Mouse (Mus musculus): ENCODE data around the gene Plbd2.
"Not testable (repeated sequence)": the region's sequence is repeated elsewhere in the genome, so short reads cannot be mapped to it uniquely, and the experiment has no call there.

Gene Plbd2

DNA sequence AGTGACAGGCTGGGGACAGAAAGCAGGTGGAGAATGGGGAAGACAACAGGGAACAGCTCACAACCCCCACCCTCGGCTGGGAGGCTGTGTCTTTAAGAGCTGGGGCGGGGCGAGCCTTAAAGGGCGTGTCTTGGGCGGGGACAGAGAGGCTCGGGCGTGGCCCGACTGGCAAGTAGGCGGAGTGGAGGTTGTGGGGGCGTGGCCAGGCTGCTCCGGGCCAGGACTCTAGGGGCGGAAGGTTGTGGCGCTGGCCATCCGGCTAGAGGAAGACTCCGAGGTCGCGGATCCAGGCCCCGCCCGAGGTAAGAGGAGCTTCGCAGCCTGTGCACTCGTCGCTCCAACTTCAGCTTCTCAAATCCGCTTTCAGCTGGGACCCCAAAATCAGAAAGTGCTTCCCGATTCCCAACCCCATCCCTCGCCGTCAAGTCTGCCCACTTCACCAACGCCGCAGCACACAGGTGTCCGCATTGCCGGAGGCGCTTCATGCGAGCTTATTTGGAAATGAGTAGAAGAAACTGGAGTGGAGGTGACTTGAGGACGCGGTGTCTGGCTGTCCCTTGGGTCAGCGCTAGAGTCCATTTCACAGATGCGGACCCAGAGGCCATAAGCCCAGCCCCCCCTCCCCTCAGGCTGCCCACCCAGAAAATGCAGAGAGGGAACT lies 7.7 kb upstream of the Plbd2 start, which contains the start of gene Slc8b1:
Slc8b1 (plus strand) TSS at position 187 of the 661 bp plus-strand sequence.
- DNase-seq (ENCODE audit: low read depth, low spot score): peak; percentile 94

DNA sequence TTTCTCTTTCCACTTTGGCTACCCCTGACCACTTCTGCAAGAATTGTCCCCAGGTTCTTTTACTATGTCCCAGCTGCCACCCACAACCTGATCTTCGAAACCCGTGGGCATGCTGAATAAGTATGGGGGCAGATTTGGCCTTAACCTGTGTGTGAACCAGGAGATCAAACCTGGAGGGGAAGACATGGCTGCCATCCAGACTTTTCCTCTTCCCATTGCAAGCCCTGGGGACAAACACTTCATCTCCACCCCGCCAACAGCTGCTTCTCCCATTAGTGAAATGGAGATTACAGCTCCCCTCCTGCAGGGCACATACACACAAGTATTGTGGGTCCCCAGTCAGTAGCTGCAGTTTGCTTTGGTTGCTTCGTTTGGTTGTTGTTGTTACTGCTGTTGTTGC lies 3.9 kb upstream of the Plbd2 start:
- no peak for DNase-seq (ENCODE audit: low read depth, low spot score)

DNA sequence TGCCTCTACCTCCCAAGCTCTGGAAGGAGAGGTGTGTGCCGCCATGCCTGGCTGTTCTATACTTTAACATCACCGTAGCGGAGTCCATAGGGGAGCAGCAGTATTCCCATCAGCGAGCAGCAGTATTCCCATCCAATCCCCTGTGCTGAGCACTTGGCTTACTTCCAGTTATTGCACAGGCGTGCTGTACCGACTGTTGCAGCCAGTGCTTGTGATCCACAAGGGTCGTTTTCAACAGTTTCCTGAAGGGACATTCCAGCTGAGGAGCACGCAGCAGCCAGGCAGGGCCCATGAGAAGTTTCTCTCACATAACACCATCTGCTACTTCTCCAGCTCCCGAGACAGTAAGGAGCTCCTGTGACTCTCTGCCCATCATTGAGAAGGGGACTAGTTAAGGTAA lies 3.1 kb upstream of the Plbd2 start:
- no peak for DNase-seq (ENCODE audit: low read depth, low spot score)

DNA sequence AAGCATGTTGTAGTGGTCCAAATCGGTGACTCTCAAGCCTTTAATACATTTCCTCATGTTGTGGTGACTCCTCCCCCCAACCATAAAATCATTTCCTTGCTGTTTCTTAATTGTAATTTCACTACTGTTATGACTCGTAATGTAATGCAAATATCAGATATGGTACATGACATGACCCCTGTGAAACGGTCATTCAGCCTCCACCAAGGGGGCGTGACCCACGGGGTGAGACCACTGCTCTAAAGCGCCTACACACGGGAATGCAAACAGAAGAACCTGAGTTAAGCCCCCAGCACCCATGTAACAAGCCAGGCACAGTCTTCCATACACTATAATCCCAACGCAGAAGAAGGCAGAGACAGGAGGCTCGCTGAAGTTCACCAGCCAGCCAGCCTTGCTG lies 2.4 kb upstream of the Plbd2 start:
- DNase-seq (ENCODE audit: low read depth, low spot score): no peak

DNA sequence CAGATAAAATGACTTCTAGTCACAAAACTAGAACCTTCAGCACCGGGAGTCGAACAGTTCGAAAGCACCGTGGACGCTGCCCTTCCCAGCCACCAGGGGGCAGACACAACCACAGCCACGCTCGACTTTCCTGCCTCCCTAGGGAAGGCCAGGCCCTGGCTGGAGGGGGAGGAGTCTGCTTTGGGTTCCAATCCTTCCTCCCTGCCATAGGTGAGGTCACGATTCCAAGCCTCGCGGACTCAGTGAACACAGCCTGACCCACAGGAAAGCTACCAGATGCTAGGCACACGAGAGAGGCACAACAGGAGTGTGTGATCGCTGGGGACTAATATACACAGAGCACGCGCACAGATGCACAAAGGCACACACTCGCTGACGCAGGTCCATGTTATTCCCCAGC lies 1.9 kb upstream of the Plbd2 start:
- DNase-seq (ENCODE audit: low read depth, low spot score): peak; percentile 97

DNA sequence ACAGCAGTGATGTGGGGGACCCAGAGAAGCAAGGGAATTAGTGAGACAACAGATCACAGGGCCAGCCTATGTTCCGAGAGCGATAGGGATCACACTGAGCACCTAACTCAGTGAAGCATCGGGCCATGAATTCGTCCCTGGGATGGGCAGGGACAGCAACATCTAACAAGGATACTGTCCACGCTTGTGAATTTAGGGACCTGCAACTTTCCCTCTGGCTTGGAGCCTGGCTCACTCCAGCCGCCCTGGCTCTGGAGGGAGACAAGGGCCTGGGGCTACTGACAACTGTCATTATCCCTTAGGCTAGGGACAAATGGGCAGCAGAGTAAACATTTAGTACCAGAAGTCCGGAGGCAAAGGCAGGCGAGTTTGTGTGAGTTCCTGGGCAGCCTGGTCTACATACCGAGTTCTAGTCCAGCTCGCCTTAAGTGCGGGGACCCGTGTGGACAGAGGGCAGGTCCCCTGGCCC lies 716 bp downstream of the Plbd2 start:
- DNase-seq (ENCODE audit: low read depth, low spot score): peak; percentile 66

DNA sequence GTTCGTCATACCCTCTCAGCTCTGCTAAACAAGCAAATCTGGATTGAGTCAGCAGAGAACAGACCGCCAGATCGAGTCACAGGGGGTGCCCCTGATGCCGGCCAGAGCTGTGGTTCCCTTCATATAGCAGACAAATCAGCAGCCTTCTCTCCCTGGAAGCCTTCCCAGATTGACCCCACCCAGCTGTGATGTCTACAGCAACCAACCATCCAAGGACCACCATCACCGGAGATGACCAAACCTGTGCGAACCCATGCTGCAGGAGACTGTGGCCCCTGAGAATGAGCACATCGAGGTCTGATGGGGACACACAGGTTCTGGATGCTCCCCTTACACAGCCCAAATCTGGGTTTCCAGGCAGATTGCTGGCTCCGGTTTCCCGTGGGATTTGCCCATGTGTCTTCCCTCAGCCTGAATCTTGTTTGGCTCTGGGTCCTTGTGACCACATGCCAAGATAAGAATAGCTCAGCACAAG lies 1.2 kb downstream of the Plbd2 start:
- DNase-seq (ENCODE audit: low read depth, low spot score): peak; percentile 86

DNA sequence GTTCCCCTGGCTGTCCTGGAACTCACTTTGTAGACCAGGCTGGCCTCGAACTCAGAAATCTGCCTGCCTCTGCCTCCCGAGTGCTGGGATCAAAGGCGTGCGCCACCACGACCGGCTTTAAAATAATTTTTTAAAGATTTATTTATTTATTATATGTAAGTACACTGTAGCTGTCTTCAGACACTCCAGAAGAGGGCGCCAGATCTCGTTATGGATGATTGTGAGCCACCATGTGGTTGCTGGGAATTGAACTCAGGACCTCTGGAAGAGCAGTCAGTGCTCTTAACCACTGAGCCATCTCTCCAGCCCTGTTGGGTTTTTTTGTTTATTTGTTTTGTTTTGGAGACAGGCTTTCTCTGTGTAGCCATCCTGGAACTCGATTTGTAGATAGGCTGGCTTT lies 2.8 kb downstream of the Plbd2 start:
- not testable (repeated sequence) for DNase-seq (ENCODE audit: low read depth, low spot score)

DNA sequence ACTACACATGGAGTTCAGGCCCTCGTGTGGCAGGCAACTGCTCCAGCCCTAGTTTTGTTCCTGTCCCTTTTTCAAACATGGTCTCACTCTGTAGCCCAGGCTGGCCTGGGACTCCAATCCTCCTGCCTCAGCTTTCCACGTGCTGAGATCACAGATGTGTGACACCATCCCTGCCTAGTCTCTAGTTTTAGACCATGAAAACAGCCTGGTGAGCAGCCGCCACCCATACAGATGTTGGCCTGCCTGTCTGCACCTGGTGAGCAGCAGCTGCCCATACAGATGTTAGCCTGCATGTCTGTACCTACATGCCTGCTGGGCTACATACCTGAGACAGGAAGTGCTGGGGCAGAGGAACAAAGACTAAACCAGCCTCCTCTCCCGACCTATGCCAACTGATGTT lies 4.2 kb downstream of the Plbd2 start:
- DNase-seq (ENCODE audit: low read depth, low spot score): no peak

DNA sequence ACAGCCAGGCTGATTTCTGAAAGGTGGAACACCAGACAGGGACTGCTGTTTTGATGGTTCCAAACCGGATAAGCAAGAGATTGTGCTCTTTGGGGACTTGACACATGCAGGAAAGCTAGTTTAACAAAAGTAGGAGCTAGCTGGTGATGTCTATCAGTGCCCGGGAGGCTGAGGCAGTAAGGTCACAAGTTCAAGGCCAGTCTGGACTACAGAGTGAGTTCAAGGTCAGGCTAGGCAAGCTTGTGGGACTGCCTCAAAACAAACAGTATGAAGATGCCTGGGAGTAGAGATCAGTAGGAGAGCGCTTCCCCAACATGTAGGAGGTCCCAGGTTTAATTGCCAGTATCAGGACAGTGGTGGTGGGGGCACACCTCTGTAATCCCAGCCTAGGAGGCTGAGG lies 6.4 kb downstream of the Plbd2 start:
- DNase-seq (ENCODE audit: low read depth, low spot score): no peak

DNA sequence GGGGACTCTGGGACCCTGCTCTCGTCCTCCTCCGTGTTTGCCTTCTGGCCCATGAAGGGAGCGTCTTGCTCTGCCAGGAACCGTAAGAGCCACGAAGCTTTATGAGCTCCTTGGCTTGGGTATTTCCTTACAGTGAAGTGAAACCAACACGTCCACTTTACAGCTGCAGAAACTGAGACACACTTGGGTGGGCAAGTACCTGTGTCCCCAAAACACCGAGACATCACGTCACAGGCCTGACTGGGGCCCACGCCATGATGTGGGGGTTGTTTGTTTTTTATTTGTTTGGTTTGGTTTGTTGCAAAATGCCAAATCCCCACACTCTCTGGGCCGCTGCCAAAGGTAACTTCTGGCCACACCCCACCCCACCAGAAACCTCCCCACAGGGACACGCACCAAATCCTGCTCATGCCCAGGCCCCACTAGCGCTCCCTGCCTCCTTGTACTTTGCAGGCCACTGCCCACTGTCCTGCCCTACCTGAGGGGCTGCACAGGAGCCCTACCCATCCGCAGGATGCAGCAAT lies 7.7 kb downstream of the Plbd2 start:
- DNase-seq (ENCODE audit: low read depth, low spot score): no peak

DNA sequence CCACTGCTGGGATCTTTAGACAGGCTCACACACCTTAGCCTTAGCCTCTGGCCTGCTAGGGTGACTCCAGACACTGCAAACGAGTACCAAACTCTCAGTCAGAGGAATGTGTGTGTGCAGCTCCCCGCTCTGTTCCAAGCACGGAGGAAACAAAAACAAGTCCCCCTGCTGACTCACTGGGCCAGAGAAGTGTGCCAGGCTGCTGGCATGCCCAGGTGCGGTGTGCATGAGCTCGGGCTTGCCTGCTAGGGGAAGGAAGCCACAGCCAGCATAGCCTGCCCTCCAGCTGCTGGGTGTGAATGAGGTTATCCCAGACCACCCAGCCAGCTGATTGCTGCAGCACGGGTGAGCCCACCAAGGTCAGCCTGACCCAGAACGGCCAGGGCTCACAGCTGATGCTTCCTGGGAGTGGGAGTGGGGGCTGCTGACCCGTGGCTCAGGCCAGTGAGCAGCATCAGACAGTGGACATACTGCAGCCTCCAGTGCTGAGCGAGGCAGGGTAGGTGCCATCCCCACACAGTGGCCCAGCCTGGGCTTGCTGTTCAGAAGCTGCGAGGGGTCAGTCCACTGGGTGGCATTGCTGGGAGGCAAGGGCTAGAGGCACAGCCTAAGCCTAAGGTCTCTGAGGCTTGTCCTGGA lies 8.2 kb downstream of the Plbd2 start:
- no peak for DNase-seq (ENCODE audit: low read depth, low spot score)

DNA sequence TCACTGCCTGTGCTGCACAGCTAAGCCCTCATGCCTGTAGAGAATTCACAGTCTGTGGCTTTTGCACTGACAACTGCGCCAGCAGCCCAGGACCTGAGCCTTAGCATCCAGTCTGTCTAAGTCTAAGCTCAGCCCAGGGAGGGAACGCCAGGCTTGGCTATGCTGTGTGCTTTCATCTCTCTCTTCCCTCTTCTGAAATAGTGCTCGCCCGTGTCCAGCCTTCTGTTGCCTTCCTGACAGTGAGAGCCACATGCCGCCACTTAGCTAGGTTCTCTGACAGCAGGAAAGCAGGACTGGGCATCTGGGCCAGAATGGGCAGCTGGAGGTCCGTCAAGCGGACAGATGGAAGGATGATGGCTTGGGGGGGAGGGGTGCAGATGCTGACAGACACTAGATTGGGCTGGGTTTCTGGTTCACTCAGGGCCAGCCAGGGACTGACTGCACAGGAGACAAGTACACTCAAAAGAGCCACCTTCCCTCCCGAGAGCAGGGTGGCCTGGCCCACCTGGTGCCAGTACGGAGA lies 9.5 kb downstream of the Plbd2 start:
- no peak for DNase-seq (ENCODE audit: low read depth, low spot score)

DNA sequence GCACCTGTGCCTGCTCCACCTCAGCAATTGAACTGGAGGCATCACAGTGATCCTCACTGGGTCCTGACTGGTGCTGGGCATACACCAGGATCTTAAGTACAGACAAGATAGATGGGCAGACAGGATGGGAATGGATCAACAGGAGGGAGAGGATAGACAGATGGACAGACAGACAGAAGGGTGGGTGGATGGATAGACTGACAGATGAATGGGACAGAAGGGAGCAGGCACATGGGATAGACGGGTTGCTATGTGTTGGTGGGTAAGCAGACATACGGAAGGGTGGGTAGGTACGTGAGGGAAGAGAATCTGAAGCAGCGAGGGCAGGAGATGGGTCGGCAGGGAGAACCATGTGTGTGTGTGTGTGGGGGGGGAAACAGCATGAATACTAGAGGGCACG lies 10.0 kb downstream of the Plbd2 start:
- no peak for DNase-seq (ENCODE audit: low read depth, low spot score)

DNA sequence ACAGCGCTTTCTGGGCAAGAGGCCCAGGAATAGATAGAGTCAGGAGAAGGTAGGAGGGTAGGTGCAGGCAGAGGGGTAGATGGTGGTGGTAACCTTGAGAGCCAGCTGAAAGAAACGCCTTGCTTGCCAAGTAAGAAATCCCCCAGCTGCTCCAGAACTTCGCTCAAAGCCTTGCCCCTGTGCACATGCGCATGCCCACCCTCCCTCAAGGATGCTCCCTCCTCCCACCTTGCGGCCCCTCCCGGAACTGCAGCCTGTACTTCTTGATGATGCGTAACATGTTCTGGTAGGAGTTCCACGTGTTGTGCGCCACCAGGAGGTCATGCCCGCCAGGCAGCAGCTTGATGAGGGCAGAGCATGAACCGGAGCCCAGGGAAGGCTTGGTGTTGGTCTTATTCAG lies 11.0 kb downstream of the Plbd2 start:
- no peak for DNase-seq (ENCODE audit: low read depth, low spot score)

DNA sequence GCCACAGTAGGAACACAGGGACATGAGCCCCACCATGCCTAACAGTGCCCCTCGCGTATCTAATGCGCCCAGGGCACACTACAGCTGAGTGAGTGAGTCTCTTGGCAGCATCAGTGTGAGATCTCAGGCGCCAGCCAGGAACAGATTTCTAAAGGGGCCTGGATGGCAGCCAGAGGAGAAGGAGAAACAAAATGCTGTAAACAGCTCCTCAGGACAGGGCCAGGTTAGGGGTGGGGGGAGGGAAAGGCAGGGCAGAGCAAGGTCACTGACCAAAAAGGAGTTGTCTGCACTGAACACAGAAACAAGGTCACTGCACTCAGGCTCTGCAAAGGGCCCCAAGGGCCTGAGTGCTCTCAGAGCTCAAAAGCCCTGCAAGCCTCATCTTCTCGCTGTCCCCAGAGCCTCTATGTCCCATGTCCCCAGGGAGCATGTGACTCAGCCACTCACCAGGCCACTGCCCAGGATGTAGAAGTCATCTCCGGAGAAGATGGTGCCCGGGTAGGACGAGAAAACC lies 12.7 kb downstream of the Plbd2 start:
- no peak for DNase-seq (ENCODE audit: low read depth, low spot score)

DNA sequence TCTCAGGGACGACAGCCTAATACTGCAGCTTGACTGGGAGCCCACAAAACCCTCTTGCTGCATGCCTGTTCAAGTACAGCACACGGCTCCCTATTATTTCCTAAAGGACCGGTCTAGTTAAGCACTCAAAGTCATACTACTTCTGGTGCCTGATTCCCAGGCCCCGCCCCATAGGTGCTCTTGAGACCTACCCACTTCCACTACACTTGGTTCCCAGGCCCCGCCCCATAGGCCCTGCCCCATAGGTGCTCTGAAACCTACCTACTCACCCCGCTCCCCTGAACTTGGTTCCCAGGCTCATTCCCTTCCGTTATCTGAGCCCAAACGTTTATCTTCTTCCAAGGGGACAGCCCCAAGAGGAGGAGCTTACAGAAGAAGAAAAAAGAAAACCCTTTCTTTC lies 15.6 kb downstream of the Plbd2 start:
- DNase-seq (ENCODE audit: low read depth, low spot score): no peak

DNA sequence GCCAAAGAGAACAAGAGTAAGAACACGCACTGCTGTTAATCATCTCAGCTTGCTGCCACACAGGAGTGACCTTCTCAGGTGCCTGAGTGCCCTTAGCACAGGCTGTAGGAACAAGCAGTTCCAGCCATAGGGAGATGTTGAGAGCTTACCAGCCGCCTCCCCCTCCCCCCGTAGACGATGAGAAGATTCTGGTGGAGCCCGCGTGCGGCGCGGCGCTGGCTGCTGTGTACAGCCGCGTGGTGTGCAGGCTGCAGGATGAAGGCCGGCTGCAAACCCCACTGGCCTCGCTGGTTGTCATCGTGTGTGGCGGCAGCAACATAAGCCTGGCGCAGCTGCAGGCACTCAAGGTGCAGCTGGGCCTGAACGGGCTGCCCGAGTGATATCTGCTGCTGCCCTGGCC lies 20.0 kb downstream of the Plbd2 start:
- no peak for DNase-seq (ENCODE audit: low read depth, low spot score)

DNA sequence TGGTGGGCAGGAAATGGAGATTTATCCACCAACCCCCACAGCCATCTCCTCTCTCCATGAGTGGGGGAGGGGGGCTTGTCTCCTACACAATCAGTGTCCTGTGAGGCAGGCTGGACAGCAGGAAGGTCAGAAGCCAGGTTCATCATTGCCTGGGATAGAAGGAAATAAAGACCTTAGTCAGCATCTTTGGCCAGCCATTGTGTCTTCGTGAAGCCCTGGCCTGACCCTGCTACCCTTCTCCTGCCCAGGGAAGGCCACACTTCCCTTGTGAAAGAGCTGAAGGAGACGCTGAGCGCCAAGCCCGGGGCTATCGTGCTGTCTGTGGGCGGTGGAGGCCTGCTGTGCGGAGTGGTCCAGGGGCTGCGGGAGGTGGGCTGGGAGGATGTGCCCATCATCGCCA lies 22.2 kb downstream of the Plbd2 start:
- DNase-seq (ENCODE audit: low read depth, low spot score): no peak

DNA sequence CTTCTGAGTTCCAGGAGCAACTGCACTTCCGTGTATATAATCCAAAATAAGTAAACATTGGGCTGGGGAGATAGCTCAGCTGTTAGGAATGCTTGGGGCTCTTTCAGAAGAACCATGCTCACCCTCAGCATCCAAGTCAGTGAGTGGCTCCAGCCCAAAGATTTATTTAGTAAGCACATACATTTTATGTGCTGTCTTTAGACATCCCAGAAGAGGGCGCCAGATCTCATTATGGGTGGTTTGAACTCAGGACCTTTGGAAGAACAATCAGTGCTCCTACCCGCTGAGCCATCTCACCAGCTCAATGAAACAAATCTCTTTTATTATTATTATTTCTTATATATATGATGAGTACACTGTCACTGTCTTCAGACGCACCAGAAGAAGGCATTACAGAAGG lies 23.9 kb downstream of the Plbd2 start:
- peak; percentile 38 for DNase-seq (ENCODE audit: low read depth, low spot score)

DNA sequence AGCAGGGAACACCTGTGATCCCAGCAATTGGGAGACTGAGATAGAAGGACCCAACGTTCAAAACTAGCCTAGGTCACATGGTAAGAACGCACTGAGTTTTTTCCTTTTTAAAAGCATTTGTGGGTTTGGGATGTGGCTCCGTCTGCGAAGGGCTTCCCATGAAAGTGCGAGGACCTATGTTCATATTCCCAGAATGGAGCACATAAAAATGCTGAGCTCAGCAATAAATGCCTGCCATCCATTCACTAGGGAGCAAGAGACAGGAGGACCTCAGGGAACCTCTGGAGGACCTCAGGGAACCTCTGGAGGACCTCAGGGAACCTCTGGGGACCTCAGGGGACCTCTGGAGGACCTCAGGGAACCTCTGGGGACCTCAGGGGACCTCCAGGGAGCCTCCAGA lies 25.4 kb downstream of the Plbd2 start:
- no peak for DNase-seq (ENCODE audit: low read depth, low spot score)

DNA sequence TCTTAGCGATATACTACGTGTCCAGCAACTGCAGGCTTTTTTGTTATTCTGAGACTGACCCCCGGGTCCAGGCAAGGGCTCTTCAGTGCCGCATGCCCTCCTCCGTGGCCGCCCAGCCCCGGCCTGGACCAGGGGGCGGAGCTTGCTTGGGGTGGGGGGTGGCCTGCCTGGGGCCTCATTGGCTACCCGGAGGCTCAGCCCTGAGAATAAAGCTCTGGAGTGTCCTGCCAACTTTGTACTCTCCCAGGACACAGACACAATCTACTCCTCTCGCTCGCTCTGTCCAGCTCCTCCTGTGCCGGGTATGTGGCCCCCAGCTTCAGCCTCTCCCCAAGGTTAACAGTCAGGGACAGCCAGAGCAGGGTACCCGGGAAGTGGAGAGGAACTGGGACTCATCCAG lies 27.1 kb downstream of the Plbd2 start, which contains the start of gene Sds:
Sds (plus strand) TSS at position 231 of the 400 bp plus-strand sequence.
- DNase-seq (ENCODE audit: low read depth, low spot score): no peak

DNA sequence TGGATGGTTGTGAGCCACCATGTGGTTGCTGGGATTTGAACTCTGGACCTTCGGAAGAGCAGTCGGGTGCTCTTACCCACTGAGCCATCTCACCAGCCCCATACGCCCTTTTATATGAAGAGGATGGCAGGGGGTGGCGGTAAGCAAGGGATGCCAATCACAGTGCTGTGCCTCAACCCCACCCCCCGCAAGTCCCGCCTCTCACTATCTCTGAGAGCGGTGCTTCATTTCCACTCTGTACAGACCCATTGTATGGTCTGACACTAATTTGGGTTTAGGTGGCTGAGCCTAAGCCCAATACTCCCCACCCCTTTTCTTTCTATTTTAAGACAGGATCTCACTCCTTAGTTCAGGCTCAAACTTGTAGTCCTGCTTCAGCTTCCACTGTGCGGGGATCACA lies 27.6 kb downstream of the Plbd2 start:
- no peak for DNase-seq (ENCODE audit: low read depth, low spot score)
